Mouse (Mus musculus) kidney, adult 2 months (tissue): ENCODE results near the gene Rbfox1.

Source experiments
- CTCF ChIP-seq: fragments of 200-500 bp; conservative IDR thresholded peaks from 2 replicates; pipeline ENCODE4 v1.5.1; 2011; ENCODE audit warnings: low read depth, mild to moderate bottlenecking, control low read depth, low read length, moderate library complexity, mixed read lengths; ENCODE audit not compliant: insufficient read depth, insufficient read length
- POLR2A ChIP-seq: fragments of 200-500 bp; IDR thresholded peaks from one replicate; pipeline ENCODE4 v1.6.1; 2011; ENCODE audit warnings: low read depth, low read length, control low read depth

- TF ChIP-seq CTCF = no peak
- TF ChIP-seq POLR2A = no peak
Observed at GRCm38 (mm10) chr16:7158856-7159826, 1274.0 kb downstream of the Rbfox1 start.
